In the genomic region with DNA sequence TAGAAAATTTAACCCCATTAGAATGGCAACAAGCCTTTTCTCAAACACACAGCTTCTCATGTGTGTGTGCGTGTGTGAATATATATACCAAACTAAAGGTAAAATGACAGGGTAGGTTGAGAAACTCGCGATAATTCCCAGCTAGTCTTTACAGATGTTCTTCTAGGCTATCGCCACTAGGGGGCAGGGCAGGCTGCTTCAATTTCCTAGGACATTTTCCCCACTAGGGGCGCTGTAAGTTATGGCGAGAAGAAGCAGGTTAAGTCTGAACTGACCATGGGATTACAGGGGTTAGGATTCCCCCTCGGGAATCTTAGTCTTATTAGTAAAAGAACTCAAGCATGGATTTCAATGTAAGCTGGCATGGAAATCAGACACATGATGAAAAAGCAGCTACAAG, we compare ENCODE assay signal across 8 mouse cellular contexts. TPM values are rescaled to one million over a fixed set of nuclear protein-coding genes. Genes with fewer than 3 reads are reported as not detected.
DNase-seq lines count a peak whose midpoint lies in the region; ATAC-seq and TF ChIP-seq lines count a peak whose summit lies in the region.

No protein-coding gene starts in this region.

- H3K4me2 ChIP-seq in midbrain, embryonic 16.5 days (ENCODE audit: low read length), result no peak overlapping the region
- H3K4me2 ChIP-seq in hindbrain, postnatal 0 days (ENCODE audit: low read depth, low read length), result no peak overlapping the region

- no peak overlapping the region for H3K27ac ChIP-seq in midbrain, embryonic 10.5 days (replicated peaks)
- H3K27ac ChIP-seq in midbrain, embryonic 16.5 days (ENCODE audit: low read length), result no peak overlapping the region
- H3K27ac ChIP-seq in hindbrain, postnatal 0 days, result no peak overlapping the region
- H3K27ac ChIP-seq in limb, embryonic 10.5 days, result no peak overlapping the region
- no peak overlapping the region for H3K27ac ChIP-seq in thymus, adult 2 months (ENCODE audit: control insufficient read depth, insufficient read depth, low read length)

- no peaks in the 10 kb centered on the region for H3K27me3 ChIP-seq in midbrain, embryonic 10.5 days (ENCODE audit: low read depth, poor library complexity, severe bottlenecking)
- H3K27me3 ChIP-seq in midbrain, embryonic 16.5 days (ENCODE audit: control insufficient read depth, insufficient read depth, low read depth, low read length), result no peaks in the 10 kb centered on the region
- H3K27me3 ChIP-seq in hindbrain, postnatal 0 days (ENCODE audit: insufficient read depth, low read length), result no peaks in the 10 kb centered on the region
- no peaks in the 10 kb centered on the region for H3K27me3 ChIP-seq in limb, embryonic 10.5 days (ENCODE audit: low read depth, poor library complexity, severe bottlenecking)
- no peaks in the 10 kb centered on the region for H3K27me3 ChIP-seq in thymus, adult 2 months (ENCODE audit: control insufficient read depth, insufficient read depth, low read length)

- TF ChIP-seq POLR2A in thymus, adult 2 months (IDR thresholded peaks at IDR 0.05; ENCODE audit: control insufficient read depth, extremely low read depth, insufficient read depth, low read length, poor library complexity), result no peak

- H3K9me3 ChIP-seq in midbrain, embryonic 10.5 days (replicated peaks), result no peaks in the 10 kb centered on the region
- H3K9me3 ChIP-seq in midbrain, embryonic 16.5 days (replicated peaks; ENCODE audit: control insufficient read depth, low read length, poor library complexity, severe bottlenecking), result no peaks in the 10 kb centered on the region
- H3K9me3 ChIP-seq in hindbrain, postnatal 0 days (ENCODE audit: low read length), result no peaks in the 10 kb centered on the region
- no peaks in the 10 kb centered on the region for H3K9me3 ChIP-seq in limb, embryonic 10.5 days (replicated peaks)

- no peaks in the 10 kb centered on the region for H3K36me3 ChIP-seq in midbrain, embryonic 10.5 days
- no peaks in the 10 kb centered on the region for H3K36me3 ChIP-seq in midbrain, embryonic 16.5 days (ENCODE audit: control insufficient read depth, insufficient read depth, low read length)
- no peaks in the 10 kb centered on the region for H3K36me3 ChIP-seq in hindbrain, postnatal 0 days (ENCODE audit: insufficient read depth, low read length)
- no peaks in the 10 kb centered on the region for H3K36me3 ChIP-seq in limb, embryonic 10.5 days
- H3K36me3 ChIP-seq in thymus, adult 2 months (ENCODE audit: control insufficient read depth, insufficient read depth, low read length), result no peaks in the 10 kb centered on the region

- 29% methylated on average over 7 of the region's 7 CpGs for WGBS in midbrain, embryonic 10.5 days
- WGBS in midbrain, embryonic 16.5 days, result 28% methylated on average over 7 of the region's 7 CpGs
- 30% methylated on average over 7 of the region's 7 CpGs for WGBS in hindbrain, postnatal 0 days
- WGBS in limb, embryonic 10.5 days, result 31% methylated on average over 7 of the region's 7 CpGs
- 17% methylated on average over 7 of the region's 7 CpGs for WGBS in thymus, adult 2 months

- peak; percentile 99 for TF ChIP-seq CTCF in hindbrain, postnatal 0 days (IDR thresholded peaks at IDR 0.05; ENCODE audit: low read depth)
- no peak for TF ChIP-seq CTCF in thymus, adult 2 months (IDR thresholded peaks at IDR 0.05; ENCODE audit: borderline replicate concordance, control insufficient read depth, extremely low read depth, insufficient read depth, low read length, poor library complexity)

- H3K4me3 ChIP-seq in midbrain, embryonic 10.5 days, result no peak overlapping the region
- H3K4me3 ChIP-seq in midbrain, embryonic 16.5 days (ENCODE audit: low read depth, low read length), result no peak overlapping the region
- H3K4me3 ChIP-seq in hindbrain, postnatal 0 days (ENCODE audit: low read length), result no peak overlapping the region
- no peak overlapping the region for H3K4me3 ChIP-seq in limb, embryonic 10.5 days
- no peak overlapping the region for H3K4me3 ChIP-seq in thymus, adult 2 months (ENCODE audit: control insufficient read depth, insufficient read depth, low read length)

- peaks cover 33% of the 10 kb centered on the region for H3K4me1 ChIP-seq in midbrain, embryonic 10.5 days
- peaks cover 6% of the 10 kb centered on the region for H3K4me1 ChIP-seq in midbrain, embryonic 16.5 days (ENCODE audit: control insufficient read depth, insufficient read depth, low read length)
- no peaks in the 10 kb centered on the region for H3K4me1 ChIP-seq in hindbrain, postnatal 0 days (ENCODE audit: insufficient read depth, low read length)
- no peaks in the 10 kb centered on the region for H3K4me1 ChIP-seq in limb, embryonic 10.5 days
- H3K4me1 ChIP-seq in thymus, adult 2 months (replicated peaks; ENCODE audit: control insufficient read depth, insufficient read depth, low read length), result peaks cover 6% of the 10 kb centered on the region

- ATAC-seq in midbrain, embryonic 16.5 days, result no peak
- peak; percentile 68; the same call in 1 of the 2 replicates for ATAC-seq in erythroid progenitor cell, adult 5-6 weeks (replicated peaks; ENCODE audit: low FRiP score, poor library complexity, severe bottlenecking)
- ATAC-seq in hindbrain, postnatal 0 days, result peak; percentile 41; the same call in 1 of the 2 replicates
- peak; percentile 81 for ATAC-seq in neutrophil, adult 5-6 weeks (ENCODE audit: extremely low read depth, insufficient number of reproducible peaks, low FRiP score, poor library complexity, severe bottlenecking)

- peak; percentile 71 for DNase-seq in midbrain, embryonic 10.5 days (ENCODE audit: low spot score)
- peak; percentile 85 for DNase-seq in brain, adult 2 months (ENCODE audit: low read depth, low spot score)
- DNase-seq in hindbrain, postnatal 0 days (ENCODE audit: low spot score), result peak; percentile 91
- DNase-seq in limb, embryonic 10.5 days (ENCODE audit: low spot score), result peak; percentile 80
- peak; percentile 83 for DNase-seq in thymus, adult 2 months

- no peak overlapping the region for H3K9ac ChIP-seq in midbrain, embryonic 16.5 days (ENCODE audit: low read depth, low read length)
- no peak overlapping the region for H3K9ac ChIP-seq in hindbrain, postnatal 0 days (replicated peaks; ENCODE audit: low read length)

RNA-seq across cellular contexts. Expression of gene Klhl31, which starts 39.9 kb away (rescaled TPM):
- polyA plus RNA-seq in midbrain, embryonic 10.5 days (2016; fragmentation: Nextera tagmentation; extraction: Ambion mirVana), result 0.36 and 0.39 TPM in 2 replicates
- polyA plus RNA-seq in midbrain, embryonic 16.5 days (2015; fragmentation: Nextera tagmentation; extraction: Ambion mirVana), result 0.14 and 0.20 TPM in 2 replicates
- total RNA-seq in erythroid progenitor cell, adult 5-6 weeks (2015; ENCODE audit: low replicate concordance), result not detected in 2 replicates
- total RNA-seq in erythroid progenitor cell, adult 5-6 weeks (2017; ENCODE audit: low replicate concordance), result not detected in 2 replicates
- total RNA-seq in hindbrain, postnatal 0 days (2014; rRNA removed), result 0.05 and 0.36 TPM in 2 replicates
- 0.14 and 0.20 TPM in 2 replicates for polyA plus RNA-seq in hindbrain, postnatal 0 days (2015; fragmentation: Nextera tagmentation; extraction: Ambion mirVana)
- polyA plus RNA-seq in limb, embryonic 10.5 days (2016; fragmentation: Nextera tagmentation; extraction: Ambion mirVana), result 0.16 and 0.61 TPM in 2 replicates
- not detected in 2 replicates for total RNA-seq in neutrophil, adult 5-6 weeks (2017)
- polyA plus RNA-seq in thymus, adult 2 months (2012; rRNA removed), result 0.06 and 0.75 TPM in 2 replicates

RNA-seq across cellular contexts. Expression of gene Lrrc1, which starts 51.7 kb away (rescaled TPM):
- polyA plus RNA-seq in midbrain, embryonic 10.5 days (2016; fragmentation: Nextera tagmentation; extraction: Ambion mirVana), result 5.8 and 6.5 TPM in 2 replicates
- polyA plus RNA-seq in midbrain, embryonic 16.5 days (2015; fragmentation: Nextera tagmentation; extraction: Ambion mirVana), result 5.4 and 6.2 TPM in 2 replicates
- 5.0 and 6.5 TPM in 2 replicates for total RNA-seq in erythroid progenitor cell, adult 5-6 weeks (2015; ENCODE audit: low replicate concordance)
- 2.3 and 2.8 TPM in 2 replicates for total RNA-seq in erythroid progenitor cell, adult 5-6 weeks (2017; ENCODE audit: low replicate concordance)
- total RNA-seq in hindbrain, postnatal 0 days (2014; rRNA removed), result 19.8 and 49.7 TPM in 2 replicates
- 7.4 and 7.6 TPM in 2 replicates for polyA plus RNA-seq in hindbrain, postnatal 0 days (2015; fragmentation: Nextera tagmentation; extraction: Ambion mirVana)
- polyA plus RNA-seq in limb, embryonic 10.5 days (2016; fragmentation: Nextera tagmentation; extraction: Ambion mirVana), result 4.9 and 5.4 TPM in 2 replicates
- total RNA-seq in neutrophil, adult 5-6 weeks (2017), result 9.3 and 11.8 TPM in 2 replicates
- 51.3 and 76.0 TPM in 2 replicates for polyA plus RNA-seq in thymus, adult 2 months (2012; rRNA removed)
